Mouse (Mus musculus) Patski (cell line): ENCODE measurements at regions not wholly inside any gene's neighbourhood (a gene's known extent, or its start where the extent isn't known, plus 50 kb on each side); places are given as distances from the start of the nearest gene placed in this dataset.
A peak's percentile ranks its signal among the peaks of the same experiment; 100 is the strongest.

Source experiments
- ATAC-seq: fragments of 100-300 bp; one replicate; pipeline ENCODE4 v1.8.0; 2021
- CTCF ChIA-PET: fragments of 350-600 bp; sonication (Branson Sonifier 250); formaldehyde crosslinking; loops from one replicate; lab custom pipeline; 2022; ENCODE audit warnings: inconsistent platforms; lab: Charles Lee
- POLR2A ChIA-PET: fragments of 350-600 bp; sonication (Branson Sonifier 250); formaldehyde crosslinking; loops from one replicate; lab custom pipeline; 2022; ENCODE audit warnings: antibody characterized with exemption, inconsistent platforms; lab: Charles Lee
- DNase-seq: peaks from one replicate; pipeline ENCODE4 v3.0.0-alpha.2; 2011; ENCODE audit warnings: low read depth, low spot score
- H3K27me3 ChIP-seq: fragments of 371-371 bp; one replicate; pipeline ENCODE4 v1.5.1; 2021
- CTCF ChIP-seq: fragments of 100-300 bp; IDR thresholded peaks from one replicate; pipeline ENCODE4 v1.5.1; 2021
- in situ Hi-C: fragments of 300-500 bp; cut with MboI; formaldehyde crosslinking; loops from 3 replicates; pipeline ENCODE4 v1.11.1; 2018; ENCODE audit warnings: low pct_unique_long_range_greater_than_20kb, mixed read lengths

DNA sequence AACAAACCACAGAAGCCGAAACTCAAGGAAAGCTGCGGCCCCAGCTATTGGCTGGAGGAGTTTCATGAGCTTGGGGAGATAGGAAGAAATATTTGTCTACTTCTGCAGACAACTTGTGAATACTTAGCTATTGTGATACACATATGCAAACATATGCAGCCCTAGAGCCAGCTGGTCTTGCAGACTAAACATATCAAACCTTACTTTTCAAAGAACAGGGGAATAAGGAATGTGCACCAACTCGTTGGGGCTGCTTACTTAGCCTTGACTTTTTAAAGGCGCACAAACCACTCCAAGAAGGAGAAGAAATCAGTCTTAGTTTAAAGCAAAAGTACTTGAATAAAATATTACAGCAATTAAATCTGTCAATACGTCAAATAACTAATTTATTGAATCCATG is 106.8 kb upstream of the Lpar1 start:
- ChIA-PET CTCF (no interaction called here), POLR2A (no interaction called here)
- no peak for DNase-seq
- TF ChIP-seq CTCF, result no peak
- no peak for ATAC-seq
- in situ Hi-C loops, result no loop called here
- no peaks in the 10 kb centered on the region for H3K27me3 ChIP-seq

DNA sequence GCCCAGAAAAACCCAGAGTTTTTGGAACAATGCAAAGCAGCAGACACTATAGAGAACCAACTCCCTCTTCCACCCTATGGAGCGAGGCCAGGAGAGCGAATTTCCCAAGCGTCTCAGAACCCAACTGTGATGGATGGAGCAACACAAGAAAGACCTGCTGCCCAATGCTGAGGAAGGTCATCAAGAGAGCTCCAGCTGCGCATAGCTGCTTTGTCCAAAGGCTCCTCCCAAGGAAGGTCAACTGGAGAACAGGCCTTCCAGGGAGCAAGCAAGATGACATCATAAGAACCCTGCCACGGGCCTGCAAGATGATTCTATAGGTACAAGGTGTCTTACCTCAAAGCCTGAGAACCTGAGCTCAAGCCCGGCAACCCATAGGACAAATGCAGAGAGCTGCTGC is 104.5 kb upstream of the Lpar1 start:
- H3K27me3 ChIP-seq, result no peaks in the 10 kb centered on the region
- ChIA-PET POLR2A (no interaction called here), CTCF (no interaction called here)
- no peak for TF ChIP-seq CTCF
- DNase-seq (no peak), ATAC-seq (no peak)
- in situ Hi-C loops, result no loop called here

DNA sequence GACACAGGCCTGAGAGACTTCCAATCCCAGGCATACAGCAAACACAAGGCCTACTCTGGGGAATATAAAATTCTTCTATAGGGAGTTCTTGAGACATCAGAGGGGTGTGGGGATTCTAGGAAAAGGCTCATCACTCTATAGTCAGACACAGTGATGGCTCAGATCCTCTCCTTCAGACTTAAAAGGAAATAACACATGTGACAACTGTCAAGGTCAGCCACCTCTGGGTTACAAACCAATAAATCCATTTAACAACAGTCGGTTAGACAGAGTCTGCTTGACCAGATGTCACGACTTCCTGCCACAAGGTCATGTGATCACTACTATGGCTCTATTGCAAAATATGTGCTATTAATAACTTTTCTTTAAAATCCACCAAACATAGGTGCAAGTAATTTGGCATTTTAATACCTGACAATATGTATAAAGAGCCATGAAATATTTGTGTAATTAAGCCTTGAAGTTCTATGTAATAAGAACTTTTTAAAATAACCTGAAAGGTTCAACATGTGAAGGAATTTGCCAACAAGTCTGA is 94.1 kb upstream of the Lpar1 start:
- no peaks in the 10 kb centered on the region for H3K27me3 ChIP-seq
- ChIA-PET CTCF (no interaction called here), POLR2A (no interaction called here)
- TF ChIP-seq CTCF, result no peak
- DNase-seq (no peak), ATAC-seq (no peak)
- in situ Hi-C loops, result no loop called here

DNA sequence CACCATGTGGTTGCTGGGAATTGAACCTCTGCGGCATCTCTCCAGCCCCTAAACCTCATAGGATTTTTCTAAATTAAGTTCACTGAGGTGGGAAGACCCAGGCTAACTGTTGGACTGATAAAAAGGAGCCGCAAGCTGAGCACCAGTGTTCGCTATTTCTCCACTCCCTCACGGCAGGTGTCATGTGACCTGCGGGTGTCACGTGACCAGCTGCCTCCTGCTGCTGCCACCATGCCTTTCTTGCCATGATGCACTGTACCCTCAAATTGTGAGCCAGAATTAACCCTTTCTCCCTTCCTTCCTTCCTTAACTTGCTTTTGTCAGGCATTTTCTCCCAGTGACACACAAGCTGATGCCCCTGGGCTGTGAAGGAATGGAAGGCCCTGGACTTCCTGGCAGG is 93.1 kb upstream of the Lpar1 start:
- TF ChIP-seq CTCF, result no peak
- in situ Hi-C loops, result no loop called here
- ATAC-seq (no peak), DNase-seq (no peak)
- no peaks in the 10 kb centered on the region for H3K27me3 ChIP-seq
- ChIA-PET POLR2A (no interaction called here), CTCF (no interaction called here)

DNA sequence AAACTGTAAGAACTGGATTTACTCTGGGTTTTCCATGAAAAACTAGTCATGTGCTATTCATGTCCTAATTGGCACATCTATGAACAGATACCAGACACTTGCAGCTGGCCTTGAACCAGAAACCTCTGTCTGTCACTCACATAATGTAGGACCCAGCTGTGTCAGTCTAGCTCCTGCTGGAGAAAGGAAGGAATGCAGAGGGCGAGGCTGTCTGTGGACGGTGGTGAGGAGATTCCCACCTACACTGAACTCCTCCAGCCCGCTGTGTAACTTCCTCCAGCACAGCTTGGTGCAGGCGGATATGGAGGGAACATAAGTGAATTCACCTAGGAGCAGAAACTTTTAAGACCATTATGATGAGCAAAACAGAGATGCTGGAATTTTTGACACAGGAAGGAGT is 89.7 kb upstream of the Lpar1 start:
- TF ChIP-seq CTCF, result no peak
- ATAC-seq (no peak), DNase-seq (no peak)
- CTCF ChIA-PET, result no interaction called here
- no peaks in the 10 kb centered on the region for H3K27me3 ChIP-seq
- in situ Hi-C loops, result no loop called here
- POLR2A ChIA-PET, result no interaction called here

DNA sequence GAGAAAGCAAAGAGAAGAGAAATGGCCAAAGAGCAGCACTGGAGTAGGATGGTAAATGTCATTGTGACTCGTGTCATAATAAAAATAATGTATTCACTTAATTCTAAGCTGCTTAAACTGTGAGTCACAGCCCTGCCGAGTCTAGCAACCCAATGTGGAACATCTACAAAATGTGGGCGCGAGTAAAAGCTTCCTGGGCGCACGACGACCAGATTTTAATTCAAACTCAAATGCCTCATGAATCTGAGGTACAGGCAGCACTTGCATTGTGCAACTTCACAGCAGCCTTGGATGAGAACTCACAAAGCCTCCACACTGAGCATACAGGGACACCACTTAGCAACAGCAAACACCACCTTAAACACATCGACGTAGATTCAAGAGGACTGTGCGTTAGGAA is 88.5 kb upstream of the Lpar1 start:
- ChIA-PET POLR2A (no interaction called here), CTCF (no interaction called here)
- in situ Hi-C loops, result no loop called here
- peak; percentile 6 for DNase-seq
- peak; percentile 47 for ATAC-seq
- no peaks in the 10 kb centered on the region for H3K27me3 ChIP-seq
- TF ChIP-seq CTCF, result no peak

DNA sequence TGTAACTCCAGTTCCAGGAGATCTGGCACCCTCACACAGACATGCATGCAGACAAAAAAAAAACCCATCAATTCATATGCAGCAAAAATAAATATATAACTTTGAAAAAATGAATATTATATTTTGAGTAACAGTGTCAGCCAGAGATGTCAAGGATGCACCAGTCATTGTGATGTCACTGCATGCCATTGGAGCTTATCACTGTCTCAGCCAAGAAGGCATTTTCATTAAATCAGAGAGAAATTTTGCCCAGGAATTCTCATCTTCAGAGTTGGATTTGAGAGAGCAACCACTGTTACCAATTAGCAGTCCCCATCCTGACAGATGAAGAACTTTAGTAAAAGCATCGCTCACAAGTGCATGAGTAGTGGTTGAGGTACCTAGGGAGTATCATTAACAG is 79.0 kb upstream of the Lpar1 start:
- peak; percentile 13 for DNase-seq
- no peak for TF ChIP-seq CTCF
- ChIA-PET CTCF (no interaction called here), POLR2A (no interaction called here)
- no peak for ATAC-seq
- in situ Hi-C loops, result no loop called here
- no peaks in the 10 kb centered on the region for H3K27me3 ChIP-seq

DNA sequence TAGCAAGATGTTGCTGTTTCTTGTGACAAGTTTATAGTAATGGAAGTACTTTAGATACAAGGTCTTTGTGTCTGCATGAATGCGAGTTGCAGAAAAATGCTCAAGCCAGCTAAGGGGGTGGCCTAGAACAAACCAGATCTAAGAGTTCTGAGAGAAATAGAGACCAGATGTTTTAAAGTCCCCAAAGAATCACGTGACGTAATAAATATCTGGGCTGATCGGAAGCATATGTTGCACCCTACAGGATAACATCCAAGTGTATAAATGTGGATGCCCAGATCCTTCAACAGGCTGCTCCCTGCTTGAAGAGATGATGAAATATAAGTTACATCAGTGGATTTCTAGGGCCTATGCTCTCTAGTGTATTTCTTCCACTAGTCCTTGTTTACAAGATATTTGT is 77.7 kb upstream of the Lpar1 start:
- CTCF ChIA-PET, result no interaction called here
- POLR2A ChIA-PET, result no interaction called here
- H3K27me3 ChIP-seq, result no peaks in the 10 kb centered on the region
- DNase-seq, result no peak
- ATAC-seq, result no peak
- TF ChIP-seq CTCF, result no peak
- in situ Hi-C loops, result no loop called here

DNA sequence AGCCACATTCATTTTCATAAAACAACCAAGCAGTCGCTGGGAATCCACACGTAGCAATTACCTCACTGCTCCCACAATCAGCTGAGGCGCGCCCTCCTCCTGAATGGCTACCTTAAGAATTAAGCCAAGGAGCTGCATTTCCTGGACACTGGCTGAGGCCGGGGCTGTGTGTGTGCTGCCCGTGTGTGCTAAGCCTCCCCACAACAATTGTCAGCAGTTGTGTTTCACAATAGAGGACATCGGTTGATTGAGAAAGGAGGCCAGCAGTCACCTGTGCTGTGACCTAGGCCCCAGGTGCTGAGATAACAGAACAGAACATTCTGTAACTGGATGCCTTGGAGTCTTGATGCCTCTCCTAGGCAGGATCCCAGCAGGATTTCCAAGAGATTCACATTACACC is 73.3 kb upstream of the Lpar1 start:
- POLR2A ChIA-PET, result interaction anchor here (0.7 kb wide), 1 partner anchor 11 kb away, joined by 3 read pairs; no protein-coding TSS in a partner anchor
- CTCF ChIA-PET, result no interaction called here
- DNase-seq, result no peak
- no peak for TF ChIP-seq CTCF
- H3K27me3 ChIP-seq, result no peaks in the 10 kb centered on the region
- in situ Hi-C loops, result loop anchor here (10.0 kb wide), 1 partner anchor 118 kb away; no protein-coding TSS in a partner anchor
- no peak for ATAC-seq

DNA sequence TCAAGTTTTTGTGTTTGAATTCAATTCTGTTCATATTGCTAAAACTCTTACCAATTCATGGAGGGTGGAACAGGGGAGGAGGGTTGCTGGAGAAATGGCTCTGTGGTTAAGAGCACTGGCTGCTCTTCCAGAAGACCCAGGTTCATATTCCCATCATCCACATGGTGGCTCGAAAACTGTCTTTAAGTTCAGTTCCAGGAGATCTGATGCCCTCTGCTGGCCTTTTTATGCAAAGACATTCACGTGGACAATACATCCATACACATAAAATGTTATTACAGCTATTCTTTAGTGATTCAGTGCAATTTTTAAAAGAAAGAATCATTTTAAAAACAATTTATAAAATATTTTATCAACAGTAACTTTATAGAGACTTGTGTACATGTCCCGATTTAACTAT is 70.4 kb upstream of the Lpar1 start:
- ATAC-seq, result no peak
- ChIA-PET POLR2A (no interaction called here), CTCF (no interaction called here)
- in situ Hi-C loops, result loop anchor here (10.0 kb wide), 1 partner anchor 121 kb away; no protein-coding TSS in a partner anchor
- no peaks in the 10 kb centered on the region for H3K27me3 ChIP-seq
- TF ChIP-seq CTCF, result no peak
- DNase-seq, result no peak

DNA sequence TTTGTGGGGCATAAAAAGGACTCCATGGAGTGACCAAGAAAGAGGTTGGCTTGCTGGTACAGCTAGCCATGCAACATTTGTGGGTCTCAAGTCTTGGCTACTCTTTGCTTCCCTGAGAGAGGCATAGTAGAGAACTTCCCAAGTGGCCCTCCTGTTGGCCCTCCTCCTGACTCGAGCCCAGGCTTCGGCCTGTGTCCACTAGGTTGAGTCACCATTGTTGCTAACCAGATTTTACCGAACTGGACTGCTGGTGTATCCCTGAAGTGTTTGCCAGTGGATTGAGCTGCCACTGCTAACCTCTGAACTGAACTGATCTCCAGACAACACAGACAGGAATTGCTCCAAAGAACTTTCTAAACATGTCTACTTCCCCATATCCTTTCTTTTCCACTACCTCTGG is 66.9 kb upstream of the Lpar1 start:
- TF ChIP-seq CTCF, result no peak
- in situ Hi-C loops, result loop anchor here (10.0 kb wide), 1 partner anchor 124 kb away; no protein-coding TSS in a partner anchor
- POLR2A ChIA-PET, result no interaction called here
- ATAC-seq, result no peak
- CTCF ChIA-PET, result no interaction called here
- DNase-seq, result no peak
- no peaks in the 10 kb centered on the region for H3K27me3 ChIP-seq

DNA sequence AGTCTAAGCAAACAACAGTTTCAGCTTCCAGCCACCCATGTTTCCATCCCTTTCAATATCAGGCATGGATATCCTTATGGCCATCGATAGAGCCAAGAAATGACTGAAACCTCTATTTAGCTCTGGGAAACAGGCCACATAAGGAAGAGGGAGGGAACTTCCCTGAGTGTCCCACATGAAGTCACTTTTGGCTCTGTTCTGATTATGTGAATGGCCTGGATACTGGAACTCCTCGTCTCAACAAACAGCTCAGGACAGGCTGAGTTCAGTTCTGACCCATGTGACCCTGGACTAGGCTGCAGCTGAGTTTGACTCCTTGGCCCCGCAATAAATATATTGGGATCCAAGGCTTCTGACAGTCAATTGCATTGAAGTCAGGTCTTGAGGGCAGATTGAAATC is 63.6 kb upstream of the Lpar1 start:
- H3K27me3 ChIP-seq, result no peaks in the 10 kb centered on the region
- TF ChIP-seq CTCF, result no peak
- in situ Hi-C loops, result no loop called here
- ChIA-PET POLR2A (no interaction called here), CTCF (no interaction called here)
- no peak for ATAC-seq
- DNase-seq, result no peak
